Mouse (Mus musculus) layer of hippocampus, postnatal 10 days (tissue): ENCODE data around the gene Nuak1. TPM values are rescaled to one million over a fixed set of nuclear protein-coding genes. Genes with fewer than 3 reads are reported as not detected.

ENCODE experiments used
- DNase-seq, 2 experiments: peaks; one replicate each; pipeline ENCODE4 v3.0.0; 2021; ENCODE audit warnings: low spot score in 2 of 2
- total RNA-seq, 2 experiments: library from RNA; stranded (reverse); gene quantifications; 2 replicates each; pipeline ENCODE4 v1.2.3; 2021

Nuak1 gene
- total RNA-seq, 2 experiments from 2014 or later = 45.2 to 54.6 TPM

- peak in 1 of 2 experiments; percentile 40 for DNase-seq
These were observed 29.0 kb downstream of the Nuak1 start for GRCm38 (mm10) chr10:84411122-84412105.

GRCm38 (mm10) chr10:84408965-84409660 is 31.3 kb downstream of the Nuak1 start:
- DNase-seq = no peak

GRCm38 (mm10) chr10:84405135-84405776 is 35.1 kb downstream of the Nuak1 start:
- no peak for DNase-seq

- DNase-seq = peak; percentile 49
These were observed 38.5 kb downstream of the Nuak1 start for GRCm38 (mm10) chr10:84401907-84402371.

DNA sequence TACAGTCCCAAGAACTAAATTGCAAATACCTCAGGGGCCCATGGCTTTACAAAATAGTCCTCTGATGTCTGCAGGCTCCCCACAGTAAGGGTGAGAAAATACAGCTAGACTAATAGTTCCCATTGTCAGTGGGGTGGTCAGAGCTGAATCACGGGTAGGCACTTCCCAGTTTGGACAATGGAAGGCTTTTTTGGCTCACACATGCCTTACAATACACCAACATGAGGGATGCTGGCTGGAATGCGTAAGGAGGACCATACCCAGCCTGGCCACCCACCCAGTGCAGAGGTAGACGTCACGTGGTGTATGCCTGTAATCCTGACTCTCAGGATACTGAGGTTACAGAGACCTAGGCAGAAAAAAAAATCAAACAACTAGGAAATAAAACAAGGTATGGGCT is 39.2 kb downstream of the Nuak1 start:
- DNase-seq = no peak

- DNase-seq = no peak
These were observed 40.2 kb downstream of the Nuak1 start for GRCm38 (mm10) chr10:84400037-84400681.

- no peak for DNase-seq
These were observed 43.1 kb downstream of the Nuak1 start for GRCm38 (mm10) chr10:84397276-84397675.

GRCm38 (mm10) chr10:84395885-84396659 is 44.3 kb downstream of the Nuak1 start:
- DNase-seq = no peak

- DNase-seq = no peak
These were observed 45.1 kb downstream of the Nuak1 start for GRCm38 (mm10) chr10:84395259-84395658.

- no peak for DNase-seq
These were observed 46.5 kb downstream of the Nuak1 start for GRCm38 (mm10) chr10:84393881-84394280.

- DNase-seq = no peak
These were observed 47.0 kb downstream of the Nuak1 start for GRCm38 (mm10) chr10:84393405-84393804.

DNA sequence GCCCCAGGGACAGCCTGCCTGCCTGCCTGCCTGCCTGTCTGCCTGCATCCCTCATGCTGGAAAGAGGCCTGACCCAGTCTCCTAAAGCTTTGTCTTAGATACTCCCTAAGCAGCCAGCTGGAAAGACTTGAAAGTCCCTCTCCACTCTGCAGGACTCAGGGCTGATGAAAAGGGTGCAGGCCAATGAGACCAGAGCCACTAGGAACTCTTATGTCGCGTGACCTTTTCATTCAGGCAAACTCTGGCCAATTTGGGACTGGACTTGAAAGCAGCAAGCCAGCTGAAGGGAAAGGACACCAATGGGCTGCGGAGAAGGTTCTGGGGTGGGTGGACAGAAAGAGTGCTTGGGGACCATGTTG is 47.7 kb downstream of the Nuak1 start:
- DNase-seq = peak; percentile 49 to 51

- peak; percentile 55 to 71 for DNase-seq
These were observed 48.2 kb downstream of the Nuak1 start for GRCm38 (mm10) chr10:84392027-84392722.

- DNase-seq = no peak
These were observed 50.7 kb downstream of the Nuak1 start for GRCm38 (mm10) chr10:84389707-84390106.

DNA sequence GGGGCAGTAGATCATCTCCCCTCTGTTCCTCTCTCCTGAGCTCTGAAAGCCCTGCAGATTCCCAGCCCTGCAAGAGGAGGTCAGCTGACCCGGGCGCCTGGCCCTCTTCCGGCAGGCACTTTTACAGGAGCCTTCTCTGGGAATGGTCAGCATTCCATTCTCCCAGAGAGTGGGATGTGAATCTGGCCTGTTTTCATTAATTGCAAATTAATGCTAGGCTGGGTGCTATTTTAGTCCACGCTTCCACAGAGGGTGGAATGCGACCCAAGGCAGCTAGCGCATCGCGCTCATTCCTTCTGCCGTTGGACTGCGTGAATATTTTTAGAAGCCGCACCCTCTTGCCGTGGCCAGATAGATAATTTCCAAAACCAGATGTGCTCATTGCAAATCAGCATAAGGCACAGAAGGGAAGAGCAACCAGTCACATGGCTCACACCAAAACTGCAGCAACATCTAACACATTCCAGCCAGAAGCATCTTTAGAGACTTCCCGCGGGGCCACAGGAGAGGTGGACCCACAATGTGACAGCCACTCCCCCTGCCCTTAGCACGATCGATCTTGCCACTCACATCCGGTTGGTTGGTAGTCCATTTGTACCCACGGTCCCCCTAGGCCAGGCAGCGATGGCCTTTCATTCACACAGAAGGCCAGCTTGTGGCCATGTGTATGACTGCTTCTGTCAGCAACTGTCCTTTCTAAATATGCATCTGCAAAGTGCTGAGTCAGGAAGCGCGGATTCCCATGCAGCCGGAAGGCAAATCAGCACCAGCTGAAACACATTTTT is 51.8 kb downstream of the Nuak1 start:
- no peak for DNase-seq

GRCm38 (mm10) chr10:84387338-84387737 is 53.1 kb downstream of the Nuak1 start:
- DNase-seq = no peak

DNA sequence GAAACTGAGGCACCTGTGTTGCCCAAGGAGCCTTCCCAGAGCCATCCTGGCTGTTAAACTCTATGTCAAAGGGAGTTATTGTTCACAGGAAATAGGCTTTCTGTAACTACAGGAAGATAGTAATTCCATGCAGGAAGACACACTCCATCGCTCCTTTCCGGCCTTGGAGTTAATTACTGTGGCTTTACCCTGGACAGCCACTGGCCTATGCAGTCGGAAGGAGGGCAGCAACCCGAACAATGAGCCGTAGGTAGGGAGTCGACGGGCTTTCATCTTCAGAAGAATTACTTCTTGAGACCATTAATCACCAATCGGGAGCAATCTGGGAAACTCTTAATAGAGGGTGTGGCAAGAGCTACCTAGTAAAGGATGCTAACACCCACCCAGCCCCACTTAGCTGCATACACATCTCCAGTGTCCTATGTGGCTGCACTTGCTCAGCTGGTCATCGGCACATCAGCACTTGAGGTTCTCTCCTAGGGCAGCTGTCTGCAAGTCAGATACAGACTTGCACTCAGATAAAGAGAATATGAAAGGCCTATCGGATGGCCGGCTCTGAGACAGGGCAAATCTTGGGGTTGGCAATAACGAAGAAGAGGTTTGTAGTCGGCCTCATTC is 53.7 kb downstream of the Nuak1 start:
- DNase-seq = no peak

GRCm38 (mm10) chr10:84386214-84386613 is 54.2 kb downstream of the Nuak1 start:
- no peak for DNase-seq
